8 mouse cellular contexts compared by ENCODE assay signal in genomic region chr17:46282483-46283123, GRCm38 (mm10). TPM values are rescaled to one million over a fixed set of nuclear protein-coding genes. Genes with fewer than 3 reads are reported as not detected.
DNase-seq lines count a peak whose midpoint lies in the region; ATAC-seq and TF ChIP-seq lines count a peak whose summit lies in the region.

Gene Tjap1, minus strand, starts transcription at chr17:46283026.

- H3K79me2 ChIP-seq in CH12.LX (replicated peaks; ENCODE audit: control insufficient read depth, extremely low read depth, insufficient read depth, poor library complexity, severe bottlenecking) = peaks cover 22% of the 10 kb centered on the region

- H3K4me3 ChIP-seq in CH12.LX (replicated peaks in 1 of 3; ENCODE audit: low read depth in 2 of 3, low read length in 2 of 3, poor library complexity in 1 of 3) = peak within 1 kb of the TSS; percentile 68 to 92 (median 78)
- peak within 1 kb of the TSS; percentile 91 for H3K4me3 ChIP-seq in brown adipose tissue, adult 24 weeks (ENCODE audit: insufficient read depth, low read depth, low read length)
- H3K4me3 ChIP-seq in heart, embryonic 12.5 days = peak within 1 kb of the TSS; percentile 83
- peak within 1 kb of the TSS; percentile 79 for H3K4me3 ChIP-seq in kidney, embryonic 16.5 days (ENCODE audit: low read length)
- peak within 1 kb of the TSS; percentile 78 to 100 for H3K4me3 ChIP-seq in liver, embryonic 14.5 days (ENCODE audit: insufficient read depth in 1 of 2, low read depth in 2 of 2, low read length in 2 of 2)
- H3K4me3 ChIP-seq in stomach, embryonic 15.5 days (replicated peaks) = peak within 1 kb of the TSS; percentile 75

- TF ChIP-seq RAD21 in CH12.LX (IDR thresholded peaks at IDR 0.05; ENCODE audit: low read depth, low read length) = no peak

- peak within 1 kb of the TSS; percentile 94 for H3K9ac ChIP-seq in CH12.LX (ENCODE audit: insufficient read depth, low read depth)
- H3K9ac ChIP-seq in heart, embryonic 12.5 days = peak within 1 kb of the TSS; percentile 88
- peak within 1 kb of the TSS; percentile 88 for H3K9ac ChIP-seq in kidney, embryonic 16.5 days (replicated peaks; ENCODE audit: low read length)
- H3K9ac ChIP-seq in liver, embryonic 14.5 days (replicated peaks) = peak within 1 kb of the TSS; percentile 90
- peak within 1 kb of the TSS; percentile 56 for H3K9ac ChIP-seq in stomach, embryonic 15.5 days

- peak; percentile 77 for DNase-seq in CH12.LX (ENCODE audit: extremely low read depth)
- DNase-seq in liver, embryonic 14.5 days (ENCODE audit: low read depth in 3 of 3, low spot score in 3 of 3) = peak; percentile 60 to 72 (median 69)
- peak; percentile 96 for DNase-seq in neural tube, embryonic 10.5 days (ENCODE audit: extremely low spot score, low spot score)

- no peaks in the 10 kb centered on the region for H3K9me3 ChIP-seq in CH12.LX (replicated peaks; ENCODE audit: low read length)
- no peaks in the 10 kb centered on the region for H3K9me3 ChIP-seq in heart, embryonic 12.5 days (replicated peaks)
- H3K9me3 ChIP-seq in kidney, embryonic 16.5 days (ENCODE audit: low read length) = no peaks in the 10 kb centered on the region
- no peaks in the 10 kb centered on the region for H3K9me3 ChIP-seq in liver, embryonic 14.5 days (ENCODE audit: control insufficient read depth, low read length)
- no peaks in the 10 kb centered on the region for H3K9me3 ChIP-seq in stomach, embryonic 15.5 days

- TF ChIP-seq CTCF in CH12.LX (conservative IDR thresholded peaks at IDR 0.05 in 1 of 2, IDR thresholded peaks at IDR 0.05 in 1 of 2; ENCODE audit: low read depth in 2 of 2, low read length in 2 of 2) = no peak
- TF ChIP-seq CTCF in liver, embryonic 14.5 days (IDR thresholded peaks at IDR 0.05; ENCODE audit: low read depth) = no peak

- peak; percentile 98 for ATAC-seq in erythroid progenitor cell, adult 5-6 weeks (replicated peaks; ENCODE audit: low FRiP score, poor library complexity, severe bottlenecking)
- ATAC-seq in heart, embryonic 12.5 days (ENCODE audit: insufficient number of reproducible peaks, low FRiP score) = peak; percentile 97
- peak; percentile 98 for ATAC-seq in kidney, embryonic 16.5 days (ENCODE audit: low FRiP score, low TSS enrichment)
- ATAC-seq in liver, embryonic 14.5 days (ENCODE audit: insufficient read depth) = peak; percentile 93
- ATAC-seq in stomach, embryonic 15.5 days (ENCODE audit: insufficient read depth, low FRiP score, low read depth) = peak; percentile 95

- TF ChIP-seq EP300 in CH12.LX (IDR thresholded peaks at IDR 0.05; ENCODE audit: low read length) = no peak
- no peak for TF ChIP-seq EP300 in liver, embryonic 14.5 days (IDR thresholded peaks at IDR 0.05; ENCODE audit: low read depth)

- peak within 1 kb of the TSS; percentile 38; the same call in 1 of the 2 replicates for H3K27ac ChIP-seq in CH12.LX (ENCODE audit: insufficient read depth, low read depth)
- H3K27ac ChIP-seq in brown adipose tissue, adult 24 weeks (replicated peaks; ENCODE audit: low read depth, low read length) = peak within 1 kb of the TSS; percentile 82
- H3K27ac ChIP-seq in heart, embryonic 12.5 days (ENCODE audit: poor library complexity, severe bottlenecking) = peak within 1 kb of the TSS; percentile 94
- H3K27ac ChIP-seq in kidney, embryonic 16.5 days (ENCODE audit: low read length) = peak within 1 kb of the TSS; percentile 96
- peak within 1 kb of the TSS; percentile 14; the same call in 1 of the 2 replicates for H3K27ac ChIP-seq in liver, embryonic 14.5 days
- H3K27ac ChIP-seq in stomach, embryonic 15.5 days = peak within 1 kb of the TSS; percentile 82

- H3K36me3 ChIP-seq in CH12.LX (replicated peaks in 1 of 2; ENCODE audit: control insufficient read depth in 1 of 2, insufficient read depth in 1 of 2, low read length in 1 of 2) = peaks cover 19 to 35% of the 10 kb centered on the region in 2 experiments
- H3K36me3 ChIP-seq in heart, embryonic 12.5 days = peaks cover 31% of the 10 kb centered on the region
- H3K36me3 ChIP-seq in kidney, embryonic 16.5 days (ENCODE audit: insufficient read depth, low read length) = peaks cover 11% of the 10 kb centered on the region
- H3K36me3 ChIP-seq in liver, embryonic 14.5 days (replicated peaks; ENCODE audit: control insufficient read depth, insufficient read depth, low read depth) = peaks cover 3% of the 10 kb centered on the region; the same call in 1 of the 2 replicates
- H3K36me3 ChIP-seq in stomach, embryonic 15.5 days = 0 out of 2 replicates have a peak, but pooled peaks cover 23% of the 10 kb centered on the region

- dilution Hi-C loops in CH12.LX (cut with MboI; ENCODE audit: extremely low pct_ligation_motif_present, extremely low pct_unique_long_range_greater_than_20kb, low sequenced_read_pairs) = no loop called here

- peak within 1 kb of the TSS; percentile 86 for H3K4me2 ChIP-seq in CH12.LX (ENCODE audit: insufficient read depth, low read depth, poor library complexity, severe bottlenecking)
- H3K4me2 ChIP-seq in heart, embryonic 12.5 days = peak within 1 kb of the TSS; percentile 91
- peak within 1 kb of the TSS; percentile 81 for H3K4me2 ChIP-seq in kidney, embryonic 16.5 days (replicated peaks; ENCODE audit: low read depth, low read length)
- H3K4me2 ChIP-seq in liver, embryonic 14.5 days (ENCODE audit: low read depth) = peak within 1 kb of the TSS; percentile 99
- H3K4me2 ChIP-seq in stomach, embryonic 15.5 days = peak within 1 kb of the TSS; percentile 91

- peak; percentile 86 for TF ChIP-seq POLR2A in CH12.LX (IDR thresholded peaks at IDR 0.05; ENCODE audit: low read depth, low read length)

- peaks cover 2 to 16% of the 10 kb centered on the region in 2 experiments; a peak in 3 of 4 replicates for H3K4me1 ChIP-seq in CH12.LX (ENCODE audit: control insufficient read depth in 1 of 2, insufficient read depth in 2 of 2)
- peaks cover 9% of the 10 kb centered on the region; the same call in 1 of the 2 replicates for H3K4me1 ChIP-seq in brown adipose tissue, adult 24 weeks (ENCODE audit: control insufficient read depth, insufficient read depth, insufficient read length, low read length)
- H3K4me1 ChIP-seq in heart, embryonic 12.5 days (replicated peaks) = peaks cover 27% of the 10 kb centered on the region
- H3K4me1 ChIP-seq in kidney, embryonic 16.5 days (ENCODE audit: insufficient read depth, low read length) = peaks cover 26% of the 10 kb centered on the region
- H3K4me1 ChIP-seq in liver, embryonic 14.5 days (replicated peaks; ENCODE audit: control insufficient read depth in 2 of 2, insufficient read depth in 2 of 2, low read length in 1 of 2) = peaks cover 10 to 15% of the 10 kb centered on the region in 2 experiments; a peak in 3 of 4 replicates
- H3K4me1 ChIP-seq in stomach, embryonic 15.5 days = peaks cover 10% of the 10 kb centered on the region

- in situ Hi-C loops in CH12.LX (cut with MboI; ENCODE audit: low pct_ligation_motif_present, low pct_unique_long_range_greater_than_20kb, low sequenced_read_pairs) = no loop called here

- under 1% methylated on average over 37 of the region's 37 CpGs for WGBS in heart, embryonic 12.5 days
- under 1% methylated on average over 37 of the region's 37 CpGs for WGBS in kidney, embryonic 16.5 days
- WGBS in liver, embryonic 14.5 days (ENCODE audit: insufficient replicate concordance) = under 1% methylated on average over 37 of the region's 37 CpGs
- WGBS in stomach, embryonic 15.5 days = under 1% methylated on average over 37 of the region's 37 CpGs

- H3K27me3 ChIP-seq in CH12.LX (replicated peaks) = no peaks in the 10 kb centered on the region
- H3K27me3 ChIP-seq in heart, embryonic 12.5 days (replicated peaks) = no peaks in the 10 kb centered on the region; the same call in 1 of the 2 replicates
- H3K27me3 ChIP-seq in kidney, embryonic 16.5 days (ENCODE audit: insufficient read depth, low read length) = no peaks in the 10 kb centered on the region
- no peaks in the 10 kb centered on the region for H3K27me3 ChIP-seq in liver, embryonic 14.5 days (ENCODE audit: control insufficient read depth, insufficient read depth, low read length)
- no peaks in the 10 kb centered on the region for H3K27me3 ChIP-seq in stomach, embryonic 15.5 days (replicated peaks)

TF ChIP-seq in CH12.LX, 34 proteins besides CTCF, POLR2A, EP300 and RAD21 (continues in another document):
- TF ChIP-seq BHLHE40 (IDR thresholded peaks at IDR 0.05; ENCODE audit: low read depth, low read length) (no peak), JUN (IDR thresholded peaks at IDR 0.05; ENCODE audit: insufficient read depth, low read depth, low read length) (no peak), ETS1 (conservative IDR thresholded peaks at IDR 0.05; ENCODE audit: low read depth, low read length) (no peak), ZMIZ1 (IDR thresholded peaks at IDR 0.05; ENCODE audit: low read depth, low read length) (peak; percentile 32; the same call in 1 of the 2 replicates), USF1 (IDR thresholded peaks at IDR 0.05; ENCODE audit: low read depth, low read length) (no peak), GABPA (IDR thresholded peaks at IDR 0.05; ENCODE audit: insufficient replicate concordance, low read depth, low read length) (no peak), E2F4 (IDR thresholded peaks at IDR 0.05; ENCODE audit: insufficient replicate concordance, low read depth, low read length) (no peak), ZNF384 (IDR thresholded peaks at IDR 0.05; ENCODE audit: low read depth, low read length) (peak; percentile 74), IRF4 (IDR thresholded peaks at IDR 0.05; ENCODE audit: low read depth, low read length) (no peak; the same call in 1 of the 2 replicates), NELFE (IDR thresholded peaks at IDR 0.05; ENCODE audit: low read depth, low read length) (peak; percentile 72; the same call in 1 of the 2 replicates), MXI1 (IDR thresholded peaks at IDR 0.05; ENCODE audit: low read depth, low read length) (no peak; the same call in 1 of the 2 replicates), MAFK (IDR thresholded peaks at IDR 0.05; ENCODE audit: insufficient replicate concordance, low read length) (no peak), TCF12 (IDR thresholded peaks at IDR 0.05; ENCODE audit: low read depth, low read length) (peak; percentile 81)

RNA-seq across cellular contexts. Expression of gene Tjap1, which starts in this region (rescaled TPM):
- 13.8 and 14.2 TPM in 2 replicates for total RNA-seq in CH12.LX (2012; rRNA removed)
- total RNA-seq in CH12.LX (2014; rRNA removed) = 8.6 and 9.1 TPM in 2 replicates
- 24.3 and 28.6 TPM in 2 replicates for polyA plus RNA-seq in CH12.LX (2012; ENCODE audit: insufficient read length, low read depth)
- polyA plus RNA-seq in brown adipose tissue, adult 24 weeks (2012; ENCODE audit: insufficient read depth, insufficient read length, missing spikeins) = 8.6 and 13.5 TPM in 2 replicates
- total RNA-seq in erythroid progenitor cell, adult 5-6 weeks (2015; ENCODE audit: low replicate concordance) = 2.2 and 21.8 TPM in 2 replicates
- 6.5 and 53.0 TPM in 2 replicates for total RNA-seq in erythroid progenitor cell, adult 5-6 weeks (2017; ENCODE audit: low replicate concordance)
- polyA plus RNA-seq in heart, embryonic 12.5 days (2016; fragmentation: Nextera tagmentation; extraction: Ambion mirVana) = 43.7 and 44.1 TPM in 2 replicates
- polyA plus RNA-seq in kidney, embryonic 16.5 days (2015; fragmentation: Nextera tagmentation; extraction: Ambion mirVana) = 45.7 and 49.8 TPM in 2 replicates
- polyA plus RNA-seq in liver, embryonic 14.5 days (2012; rRNA removed) = 11.0 and 12.0 TPM in 2 replicates
- polyA plus RNA-seq in liver, embryonic 14.5 days (2014; fragmentation: Nextera tagmentation; extraction: Ambion mirVana) = 7.7 and 8.5 TPM in 2 replicates
- 33.8 and 37.2 TPM in 2 replicates for polyA plus RNA-seq in stomach, embryonic 15.5 days (2015; fragmentation: Nextera tagmentation; extraction: Ambion mirVana)

Comparison
In these comparisons a context has a peak if more than half of its experiments do, and no peak if none do; other contexts are left out.
1. Peak in every context shown above with its lines: DNase-seq, ATAC-seq, H3K4me3 ChIP-seq and H3K27ac ChIP-seq.
2. H3K27ac ChIP-seq: peak in every context shown above with its lines; median percentile 96 in kidney, embryonic 16.5 days; 94 in heart, embryonic 12.5 days; 82 in brown adipose tissue, adult 24 weeks; 82 in stomach, embryonic 15.5 days; 38 in CH12.LX; 14 in liver, embryonic 14.5 days.